Mouse (Mus musculus): ENCODE results near the gene Clec16a.
A peak's percentile ranks its signal among the peaks of the same experiment; 100 is the strongest.

Gene Clec16a

GRCm38 (mm10) chr16:10784793-10785370 lies 239.7 kb downstream of the Clec16a start:
- DNase-seq (ENCODE audit: extremely low read depth, low read depth, low spot score): no peak

GRCm38 (mm10) chr16:10785371-10786231 lies 240.5 kb downstream of the Clec16a start, which contains the start of gene Socs1:
Gene Socs1, minus strand, starts transcription at chr16:10785536.
- peak; percentile 56 for DNase-seq (ENCODE audit: extremely low read depth, low read depth, low spot score)

- DNase-seq (ENCODE audit: extremely low read depth, low read depth, low spot score): peak; percentile 62
Measured at GRCm38 (mm10) chr16:10786288-10786687, 241.1 kb downstream of the Clec16a start.

- DNase-seq (ENCODE audit: extremely low read depth, low read depth, low spot score): no peak
Measured at GRCm38 (mm10) chr16:10786782-10787547, 241.8 kb downstream of the Clec16a start.

- no peak for DNase-seq (ENCODE audit: extremely low read depth, low read depth, low spot score)
Measured at GRCm38 (mm10) chr16:10787548-10788058, 242.5 kb downstream of the Clec16a start.

- no peak for DNase-seq (ENCODE audit: extremely low read depth, low read depth, low spot score)
Measured at GRCm38 (mm10) chr16:10788271-10788670, 243.1 kb downstream of the Clec16a start, which contains the start of gene Tnp2. Gene Tnp2, minus strand, starts transcription at chr16:10788660.

- DNase-seq (ENCODE audit: extremely low read depth, low read depth, low spot score): no peak
Measured at GRCm38 (mm10) chr16:10788866-10789265, 243.7 kb downstream of the Clec16a start.

GRCm38 (mm10) chr16:10790702-10791101 lies 245.6 kb downstream of the Clec16a start, which contains the start of gene Prm3:
Gene Prm3, minus strand, starts transcription at chr16:10790914.
- DNase-seq (ENCODE audit: extremely low read depth, low read depth, low spot score): no peak

Data from fat pad, adult 2 months (tissue).